Comparison of ENCODE assay signal across 7 mouse cellular contexts in the genomic region with DNA sequence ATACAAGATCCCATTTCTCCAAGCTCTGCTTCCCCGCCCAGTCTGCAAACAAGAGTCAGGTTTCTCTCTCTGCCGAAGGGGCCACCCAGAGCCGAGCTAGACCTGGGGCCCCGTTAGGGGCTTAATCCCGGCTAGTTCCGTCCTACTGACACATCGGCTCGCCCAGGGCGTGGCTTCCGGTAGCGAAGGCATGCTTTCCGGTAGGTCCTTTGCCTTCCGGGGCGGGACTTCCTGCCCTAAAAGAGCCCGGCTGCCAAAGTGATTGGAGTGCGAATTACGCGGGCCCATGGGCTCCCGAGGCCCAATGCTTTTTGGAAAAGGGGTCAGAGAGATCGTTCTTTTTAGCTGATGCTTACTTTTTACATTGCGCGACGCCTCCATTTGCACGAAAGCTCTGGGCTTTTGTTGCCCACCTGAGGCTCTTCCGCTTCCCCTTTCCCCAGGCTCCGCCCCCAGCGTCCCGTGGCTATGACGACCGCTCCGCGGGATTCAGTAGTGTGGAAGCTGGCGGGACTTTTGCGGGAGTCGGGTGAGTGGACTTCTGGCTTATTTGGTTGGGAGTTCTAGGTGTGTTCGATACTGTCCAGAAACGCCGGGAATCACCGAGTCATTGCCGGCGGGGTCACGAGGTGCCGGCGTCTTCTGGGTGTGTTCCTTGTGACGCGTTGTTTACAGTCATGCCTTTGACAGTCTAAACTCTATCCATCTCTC. TPM values are rescaled to one million over a fixed set of nuclear protein-coding genes. Genes with fewer than 3 reads are reported as not detected.
A peak's percentile ranks its signal among the peaks of the same experiment; 100 is the strongest.
DNase-seq lines count a peak whose midpoint lies in the region; ATAC-seq lines count a peak whose summit lies in the region.

TSS of gene Stk11ip (plus strand) at position 209 of the 711 bp plus-strand sequence.

- no peaks in the 10 kb centered on the region for H3K9me3 ChIP-seq in embryonic facial prominence, embryonic 11.5 days (replicated peaks; ENCODE audit: control insufficient read depth, low read length)
- H3K9me3 ChIP-seq in limb, embryonic 10.5 days (replicated peaks): no peaks in the 10 kb centered on the region
- H3K9me3 ChIP-seq in midbrain, embryonic 13.5 days: no peaks in the 10 kb centered on the region

- H3K27ac ChIP-seq in embryonic facial prominence, embryonic 11.5 days (replicated peaks; ENCODE audit: low read depth, low read length): peak within 1 kb of the TSS; percentile 89
- H3K27ac ChIP-seq in limb, embryonic 10.5 days: peak within 1 kb of the TSS; percentile 87
- H3K27ac ChIP-seq in midbrain, embryonic 13.5 days: peak within 1 kb of the TSS; percentile 90

- H3K4me3 ChIP-seq in embryonic facial prominence, embryonic 11.5 days (ENCODE audit: low read depth, low read length): peak within 1 kb of the TSS; percentile 59
- H3K4me3 ChIP-seq in limb, embryonic 10.5 days: peak within 1 kb of the TSS; percentile 76
- H3K4me3 ChIP-seq in midbrain, embryonic 13.5 days (replicated peaks): peak within 1 kb of the TSS; percentile 70

- peak; percentile 96 for DNase-seq in adrenal gland, postnatal 14 days
- DNase-seq in embryonic facial prominence, embryonic 11.5 days (ENCODE audit: low spot score): peak; percentile 99
- peak; percentile 92 for DNase-seq in kidney, adult 11 months
- DNase-seq in limb, embryonic 10.5 days (ENCODE audit: low spot score): peak; percentile 98
- DNase-seq in spleen, adult 12 weeks (ENCODE audit: low spot score): peak; percentile 83

- peak within 1 kb of the TSS; percentile 64 for H3K9ac ChIP-seq in embryonic facial prominence, embryonic 11.5 days (replicated peaks; ENCODE audit: low read length)
- H3K9ac ChIP-seq in midbrain, embryonic 13.5 days (replicated peaks): peak within 1 kb of the TSS; percentile 58

- peak within 1 kb of the TSS; percentile 55 for H3K4me2 ChIP-seq in embryonic facial prominence, embryonic 11.5 days (ENCODE audit: low read depth, low read length)
- peak within 1 kb of the TSS; percentile 77 for H3K4me2 ChIP-seq in midbrain, embryonic 13.5 days (replicated peaks)

- H3K27me3 ChIP-seq in embryonic facial prominence, embryonic 11.5 days (ENCODE audit: control insufficient read depth, insufficient read depth, low read length): no peaks in the 10 kb centered on the region
- no peaks in the 10 kb centered on the region for H3K27me3 ChIP-seq in limb, embryonic 10.5 days (ENCODE audit: low read depth, poor library complexity, severe bottlenecking)
- no peaks in the 10 kb centered on the region for H3K27me3 ChIP-seq in midbrain, embryonic 13.5 days

- ATAC-seq in embryonic facial prominence, embryonic 11.5 days (replicated peaks; ENCODE audit: insufficient number of reproducible peaks, low FRiP score, low TSS enrichment, low read depth): peak; percentile 97
- peak; percentile 97 for ATAC-seq in granulocyte monocyte progenitor cell, adult 5-6 weeks (replicated peaks; ENCODE audit: poor library complexity, severe bottlenecking)
- ATAC-seq in midbrain, embryonic 13.5 days: peak; percentile 98

- WGBS in embryonic facial prominence, embryonic 11.5 days: under 1% methylated on average over 46 of the region's 46 CpGs
- WGBS in limb, embryonic 10.5 days: under 1% methylated on average over 46 of the region's 46 CpGs
- WGBS in midbrain, embryonic 13.5 days: under 1% methylated on average over 46 of the region's 46 CpGs

- no peaks in the 10 kb centered on the region for H3K36me3 ChIP-seq in embryonic facial prominence, embryonic 11.5 days (replicated peaks; ENCODE audit: control insufficient read depth, insufficient read depth, low read depth, low read length)
- peaks cover 13% of the 10 kb centered on the region for H3K36me3 ChIP-seq in limb, embryonic 10.5 days
- H3K36me3 ChIP-seq in midbrain, embryonic 13.5 days: peaks cover 15% of the 10 kb centered on the region

- H3K4me1 ChIP-seq in embryonic facial prominence, embryonic 11.5 days (ENCODE audit: control insufficient read depth, insufficient read depth, low read length): no peaks in the 10 kb centered on the region
- H3K4me1 ChIP-seq in limb, embryonic 10.5 days: peaks cover 15% of the 10 kb centered on the region
- peaks cover 12% of the 10 kb centered on the region for H3K4me1 ChIP-seq in midbrain, embryonic 13.5 days (replicated peaks)

RNA-seq across cellular contexts. Expression of gene Stk11ip, which starts in this region (rescaled TPM):
- total RNA-seq in adrenal gland, postnatal 14 days (2021): 15.4 and 21.7 TPM in 2 replicates
- 11.4 and 14.2 TPM in 2 replicates for polyA plus RNA-seq in embryonic facial prominence, embryonic 11.5 days (2014; fragmentation: Nextera tagmentation; extraction: Ambion mirVana)
- total RNA-seq in granulocyte monocyte progenitor cell, adult 5-6 weeks (2014; fragmentation: Nextera tagmentation): 15.4 and 17.3 TPM in 2 replicates
- total RNA-seq in granulocyte monocyte progenitor cell, adult 5-6 weeks (2017): 7.9 and 23.2 TPM in 2 replicates
- 31.6 and 33.8 TPM in 2 replicates for polyA plus RNA-seq in limb, embryonic 10.5 days (2016; fragmentation: Nextera tagmentation; extraction: Ambion mirVana)
- 20.0 and 23.6 TPM in 2 replicates for polyA plus RNA-seq in midbrain, embryonic 13.5 days (2015; fragmentation: Nextera tagmentation; extraction: Ambion mirVana)

Comparison
In these comparisons a context has a peak if more than half of its experiments do, and no peak if none do; other contexts are left out.
1. Peak in every context shown above with its lines: DNase-seq, ATAC-seq, H3K4me3 ChIP-seq and H3K27ac ChIP-seq.